Mouse (Mus musculus): ENCODE measurements around the gene Skap1.
"Not testable (repeated sequence)": the region's sequence is repeated elsewhere in the genome, so short reads cannot be mapped to it uniquely, and the experiment has no call there.

Gene Skap1

GRCm38 (mm10) chr11:96774536-96774935 lies 310.1 kb downstream of the Skap1 start:
- in situ Hi-C loops (cut with MboI, MseI): no loop called here

GRCm38 (mm10) chr11:96775063-96775462 lies 310.7 kb downstream of the Skap1 start:
- in situ Hi-C loops (cut with MboI, MseI): no loop called here

GRCm38 (mm10) chr11:96775665-96776064 lies 311.3 kb downstream of the Skap1 start:
- in situ Hi-C loops (cut with MboI, MseI): no loop called here

GRCm38 (mm10) chr11:96776068-96776467 lies 311.7 kb downstream of the Skap1 start:
- in situ Hi-C loops (cut with MboI, MseI): no loop called here

- in situ Hi-C loops (cut with MboI, MseI): no loop called here
Observed at GRCm38 (mm10) chr11:96776968-96777962, 312.9 kb downstream of the Skap1 start, which contains the start of gene Snx11. TSS of gene Snx11 (minus strand) at chr11:96777559.

GRCm38 (mm10) chr11:96778061-96778627 lies 313.8 kb downstream of the Skap1 start:
- in situ Hi-C loops (cut with MboI, MseI): not testable (repeated sequence)

GRCm38 (mm10) chr11:96780306-96780705 lies 315.9 kb downstream of the Skap1 start:
- in situ Hi-C loops (cut with MboI, MseI): loop anchor here (5.0 kb wide), 1 partner anchor 82 kb away; no protein-coding TSS in a partner anchor

GRCm38 (mm10) chr11:96781425-96781824 lies 317.0 kb downstream of the Skap1 start:
- in situ Hi-C loops (cut with MboI, MseI): loop anchor here (5.0 kb wide), 1 partner anchor 81 kb away; no protein-coding TSS in a partner anchor

GRCm38 (mm10) chr11:96784847-96785246 lies 320.5 kb downstream of the Skap1 start:
- in situ Hi-C loops (cut with MboI, MseI): loop anchor here (5.0 kb wide), 1 partner anchor 77 kb away; no protein-coding TSS in a partner anchor

GRCm38 (mm10) chr11:96786731-96787450 lies 322.5 kb downstream of the Skap1 start:
- in situ Hi-C loops (cut with MboI, MseI): no loop called here

- in situ Hi-C loops (cut with MboI, MseI): no loop called here
Observed at GRCm38 (mm10) chr11:96788871-96789795, 324.7 kb downstream of the Skap1 start, which contains the start of gene Cbx1. TSS of gene Cbx1 (plus strand) at chr11:96789127.

- in situ Hi-C loops (cut with MboI, MseI): loop anchor here in 1 of 2 experiments (10.0 kb wide), 1 partner anchor 1705 kb away; no protein-coding TSS in a partner anchor
Observed at GRCm38 (mm10) chr11:96789990-96790389, 325.6 kb downstream of the Skap1 start.

GRCm38 (mm10) chr11:96790681-96791080 lies 326.3 kb downstream of the Skap1 start:
- in situ Hi-C loops (cut with MboI, MseI): loop anchor here in 1 of 2 experiments (10.0 kb wide), 1 partner anchor 1706 kb away; no protein-coding TSS in a partner anchor

- in situ Hi-C loops (cut with MboI, MseI): loop anchor here in 1 of 2 experiments (10.0 kb wide), 1 partner anchor 1711 kb away; no protein-coding TSS in a partner anchor
Observed at GRCm38 (mm10) chr11:96795491-96795890, 331.1 kb downstream of the Skap1 start.

- in situ Hi-C loops (cut with MboI, MseI): loop anchor here in 1 of 2 experiments (10.0 kb wide), 1 partner anchor 1711 kb away; no protein-coding TSS in a partner anchor
Observed at GRCm38 (mm10) chr11:96796081-96796480, 331.7 kb downstream of the Skap1 start.

GRCm38 (mm10) chr11:96796586-96796985 lies 332.2 kb downstream of the Skap1 start:
- in situ Hi-C loops (cut with MboI, MseI): loop anchor here in 1 of 2 experiments (10.0 kb wide), 1 partner anchor 1712 kb away; no protein-coding TSS in a partner anchor

GRCm38 (mm10) chr11:96799511-96799910 lies 335.1 kb downstream of the Skap1 start:
- in situ Hi-C loops (cut with MboI, MseI): loop anchor here in 1 of 2 experiments (10.0 kb wide), 1 partner anchor 1715 kb away; no protein-coding TSS in a partner anchor

GRCm38 (mm10) chr11:96805606-96806005 lies 341.2 kb downstream of the Skap1 start:
- in situ Hi-C loops (cut with MboI, MseI): no loop called here

- in situ Hi-C loops (cut with MboI, MseI): no loop called here
Observed at GRCm38 (mm10) chr11:96808066-96808465, 343.7 kb downstream of the Skap1 start.
